In genomic region chr17:31125548-31126266, GRCm38 (mm10) we compare ENCODE assay signal across 12 mouse cellular contexts. TPM values are rescaled to one million over a fixed set of nuclear protein-coding genes. Genes with fewer than 3 reads are reported as not detected.
DNase-seq lines count a peak whose midpoint lies in the region; ATAC-seq and TF ChIP-seq lines count a peak whose summit lies in the region.
"Had no signal": no experiment of that assay in that cellular context is flagged by ENCODE, and none has a peak within 500 bp of the region (broad histone marks: within the 10 kb centered on the region; RNA-seq: fewer than 3 reads in every experiment).

No protein-coding gene starts in this region.

- no peak overlapping the region for H3K9ac ChIP-seq in lung, postnatal 0 days (replicated peaks; ENCODE audit: low read depth)

- WGBS in embryonic facial prominence, embryonic 10.5 days, result 53% methylated on average over 9 of the region's 9 CpGs
- WGBS in lung, postnatal 0 days, result 32% methylated on average over 8 of the region's 9 CpGs

- no peak for TF ChIP-seq CTCF in lung, postnatal 0 days (IDR thresholded peaks at IDR 0.05)

- H3K4me1 ChIP-seq in embryonic facial prominence, embryonic 10.5 days, result peaks cover 26% of the 10 kb centered on the region
- no peaks in the 10 kb centered on the region for H3K4me1 ChIP-seq in lung, postnatal 0 days (ENCODE audit: insufficient read depth, low read depth, low read length)

- no peak for ATAC-seq in lung, postnatal 0 days

- H3K4me3 ChIP-seq in embryonic facial prominence, embryonic 10.5 days, result no peak overlapping the region
- no peak overlapping the region for H3K4me3 ChIP-seq in lung, postnatal 0 days (ENCODE audit: low read depth, low read length)

- peak; percentile 39 to 50 for DNase-seq in right cerebral cortex, adult 2 months (ENCODE audit: low spot score in 2 of 2)
- no peak for DNase-seq in right cerebral cortex, postnatal 25 days
- no peak for DNase-seq in embryonic facial prominence, embryonic 10.5 days (ENCODE audit: low spot score)
- peak; percentile 42 to 53 for DNase-seq in left cerebral cortex, postnatal 36 days (ENCODE audit: low spot score in 2 of 2)
- no peak for DNase-seq in spleen, postnatal 10 days (ENCODE audit: low spot score in 2 of 2)
- DNase-seq in adrenal gland, adult 18-20 months (ENCODE audit: low spot score in 2 of 2), result no peak
- no peak for DNase-seq in lung, postnatal 0 days (ENCODE audit: low spot score)
- DNase-seq: heart, postnatal 4 days; lung, postnatal 14 days; right cerebral cortex, postnatal 14 days had no signal

- no peak for TF ChIP-seq EP300 in lung, postnatal 0 days (IDR thresholded peaks at IDR 0.05)

- H3K27me3 ChIP-seq in embryonic facial prominence, embryonic 10.5 days (replicated peaks; ENCODE audit: low read depth, poor library complexity, severe bottlenecking), result no peaks in the 10 kb centered on the region
- H3K27me3 ChIP-seq in lung, postnatal 0 days (replicated peaks; ENCODE audit: insufficient read depth, low read length), result no peaks in the 10 kb centered on the region

- no peak overlapping the region for H3K4me2 ChIP-seq in lung, postnatal 0 days (replicated peaks; ENCODE audit: low read depth, low read length)

- 0 out of 2 replicates have a peak overlapping the region, but pooled peaks have one; percentile 14 for H3K27ac ChIP-seq in embryonic facial prominence, embryonic 10.5 days (replicated peaks)
- H3K27ac ChIP-seq in lung, postnatal 0 days (ENCODE audit: low read length), result no peak overlapping the region

- intact Hi-C loops in left cerebral cortex, postnatal 36 days (cut with DNase I), result no loop called here

- no peaks in the 10 kb centered on the region for H3K36me3 ChIP-seq in embryonic facial prominence, embryonic 10.5 days (replicated peaks)
- H3K36me3 ChIP-seq in lung, postnatal 0 days (ENCODE audit: insufficient read depth, low read length), result no peaks in the 10 kb centered on the region

- H3K9me3 ChIP-seq in embryonic facial prominence, embryonic 10.5 days, result no peaks in the 10 kb centered on the region
- no peaks in the 10 kb centered on the region for H3K9me3 ChIP-seq in lung, postnatal 0 days (ENCODE audit: low read length)

RNA-seq across cellular contexts. Expression of gene Tff3, which starts 3.7 kb away (rescaled TPM):
- polyA plus RNA-seq in embryonic facial prominence, embryonic 10.5 days (2016; fragmentation: Nextera tagmentation; extraction: Ambion mirVana), result not detected in 2 replicates
- not detected for total RNA-seq in left cerebral cortex, postnatal 36 days (2021)
- not detected for total RNA-seq in adrenal gland, adult 18-20 months (2021)
- polyA plus RNA-seq in lung, postnatal 0 days (2015; fragmentation: Nextera tagmentation; extraction: Ambion mirVana), result not detected in 2 replicates
- total RNA-seq: heart, postnatal 4 days; layer of hippocampus, postnatal 10 days had no signal

RNA-seq across cellular contexts. Expression of gene Tff2, which starts 18.4 kb away (rescaled TPM):
- not detected in 2 replicates for polyA plus RNA-seq in embryonic facial prominence, embryonic 10.5 days (2016; fragmentation: Nextera tagmentation; extraction: Ambion mirVana)
- total RNA-seq in left cerebral cortex, postnatal 36 days (2021), result not detected
- total RNA-seq in adrenal gland, adult 18-20 months (2021), result not detected
- polyA plus RNA-seq in lung, postnatal 0 days (2015; fragmentation: Nextera tagmentation; extraction: Ambion mirVana), result 0.21 and 0.68 TPM in 2 replicates
- total RNA-seq: heart, postnatal 4 days; layer of hippocampus, postnatal 10 days had no signal
- polyA plus RNA-seq: frontal cortex, adult 2 months had no signal

RNA-seq across cellular contexts. Expression of gene Tff1, which starts 39.4 kb away (rescaled TPM):
- polyA plus RNA-seq in embryonic facial prominence, embryonic 10.5 days (2016; fragmentation: Nextera tagmentation; extraction: Ambion mirVana), result not detected in 2 replicates
- not detected for total RNA-seq in left cerebral cortex, postnatal 36 days (2021)
- total RNA-seq in adrenal gland, adult 18-20 months (2021), result not detected
- polyA plus RNA-seq in lung, postnatal 0 days (2015; fragmentation: Nextera tagmentation; extraction: Ambion mirVana), result not detected in 2 replicates
- total RNA-seq: heart, postnatal 4 days; layer of hippocampus, postnatal 10 days had no signal
- polyA plus RNA-seq: frontal cortex, adult 2 months had no signal

Comparison
In these comparisons a context has a peak if more than half of its experiments do, and no peak if none do; other contexts are left out.
1. DNase-seq: peak in right cerebral cortex, adult 2 months (2 of 2) and left cerebral cortex, postnatal 36 days (2 of 2); none in right cerebral cortex, postnatal 25 days (single experiment), embryonic facial prominence, embryonic 10.5 days (single experiment), spleen, postnatal 10 days (0 of 2), adrenal gland, adult 18-20 months (0 of 2) and lung, postnatal 0 days (single experiment).